Mouse (Mus musculus) kidney, postnatal 0 days (tissue): ENCODE measurements around the gene 2310022A10Rik. TPM values are rescaled to one million over a fixed set of nuclear protein-coding genes. Genes with fewer than 3 reads are reported as not detected.

Experiments used
- ATAC-seq: fragments of 200-750 bp; cut with Nextera tagmentation; replicated peaks from 2 replicates; pipeline ENCODE4 v1.8.0; 2017; ENCODE audit warnings: low read depth, moderate number of reproducible peaks, moderate TSS enrichment, moderate library complexity; ENCODE audit not compliant: low FRiP score
- DNase-seq: peaks from one replicate; pipeline ENCODE4 v3.0.0-alpha.2; 2016; ENCODE audit warnings: low spot score
- H3K27ac ChIP-seq: fragments of 300-500 bp; sonication (generic); 2 replicates; pipeline ENCODE4 v1.5.1; 2014; ENCODE audit warnings: mild to moderate bottlenecking
- H3K27me3 ChIP-seq: fragments of 300-500 bp; sonication (generic); 2 replicates; pipeline ENCODE4 v1.6.1; 2014; ENCODE audit warnings: low read length, mixed read lengths; ENCODE audit not compliant: insufficient read depth
- H3K36me3 ChIP-seq: fragments of 300-500 bp; sonication (generic); 2 replicates; pipeline ENCODE4 v1.6.1; 2014; ENCODE audit warnings: low read length, mixed read lengths; ENCODE audit not compliant: insufficient read depth
- H3K4me1 ChIP-seq: fragments of 300-500 bp; sonication (generic); replicated peaks from 2 replicates; pipeline ENCODE4 v1.6.1; 2014; ENCODE audit warnings: antibody characterized with exemption, low read length, mixed read lengths; ENCODE audit not compliant: insufficient read depth
- H3K4me2 ChIP-seq: fragments of 300-500 bp; sonication (generic); 2 replicates; pipeline ENCODE4 v1.6.1; 2014; ENCODE audit warnings: mild to moderate bottlenecking, low read length, moderate library complexity, mixed read lengths
- H3K4me3 ChIP-seq: fragments of 300-500 bp; sonication (generic); replicated peaks from 2 replicates; pipeline ENCODE4 v1.5.1; 2014; ENCODE audit warnings: low read depth, low read length
- H3K9ac ChIP-seq: fragments of 300-500 bp; sonication (generic); 2 replicates; pipeline ENCODE4 v1.6.1; 2014; ENCODE audit warnings: low read depth, low read length
- H3K9me3 ChIP-seq: fragments of 300-500 bp; sonication (generic); replicated peaks from 2 replicates; pipeline ENCODE4 v1.6.1; 2016; ENCODE audit warnings: low read length, inconsistent platforms, mixed read lengths
- CTCF ChIP-seq: IDR thresholded peaks from 2 replicates; pipeline ENCODE4 v1.5.1; 2016; ENCODE audit warnings: antibody characterized with exemption, low read depth, mild to moderate bottlenecking, moderate library complexity
- WGBS: fragments of 180-500 bp; shearing (Covaris S2); extraction: QIAGEN DNeasy Blood & Tissue Kit; methylation state at CpG from one replicate; pipeline ENCODE4 v1.1.7; 2014; 5-methylcytosine and 5-hydroxymethylcytosine counted together
- polyA plus RNA-seq: library from polyadenylated mRNA; unstranded; fragments of >200 nt; fragmentation: Nextera tagmentation; extraction: Ambion mirVana; gene quantifications from 2 replicates; pipeline ENCODE4 v1.2.1, GENCODE M21; 2015

2310022A10Rik gene
- polyA plus RNA-seq, 1 experiment from 2014 or later, result 20.1 TPM

DNA sequence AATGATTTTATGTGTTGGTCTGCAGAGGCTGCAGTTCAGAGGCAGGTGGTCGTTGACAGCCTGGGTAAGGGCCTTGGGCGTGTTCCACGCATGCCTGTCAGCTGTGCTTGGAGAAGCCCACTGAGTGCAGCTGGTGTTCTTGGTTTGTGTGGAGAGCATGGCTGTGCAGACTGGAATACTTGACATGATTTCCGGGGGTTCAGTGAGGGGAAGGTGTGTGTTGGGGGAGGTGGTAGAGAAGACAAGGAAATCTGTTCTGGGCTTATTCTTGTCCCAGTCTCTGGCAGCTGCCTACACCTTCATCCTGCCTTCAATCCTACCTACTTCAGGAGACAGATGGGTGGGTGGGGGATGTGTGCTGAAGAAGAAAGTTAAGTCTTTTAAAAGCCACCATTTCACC lies 48.6 kb downstream of the 2310022A10Rik start:
- no peak for TF ChIP-seq CTCF
- Histone ChIP-seq H3K27me3 (no peaks in the 10 kb centered on the region), H3K36me3 (no peaks in the 10 kb centered on the region), H3K9ac (no peak overlapping the region), H3K9me3 (no peaks in the 10 kb centered on the region), H3K4me1 (peaks cover 18% of the 10 kb centered on the region), H3K4me2 (no peak overlapping the region), H3K27ac (no peak overlapping the region), H3K4me3 (no peak overlapping the region)
- ATAC-seq (no peak), DNase-seq (no peak)
- WGBS, result 60% methylated on average over 4 of the region's 4 CpGs

DNA sequence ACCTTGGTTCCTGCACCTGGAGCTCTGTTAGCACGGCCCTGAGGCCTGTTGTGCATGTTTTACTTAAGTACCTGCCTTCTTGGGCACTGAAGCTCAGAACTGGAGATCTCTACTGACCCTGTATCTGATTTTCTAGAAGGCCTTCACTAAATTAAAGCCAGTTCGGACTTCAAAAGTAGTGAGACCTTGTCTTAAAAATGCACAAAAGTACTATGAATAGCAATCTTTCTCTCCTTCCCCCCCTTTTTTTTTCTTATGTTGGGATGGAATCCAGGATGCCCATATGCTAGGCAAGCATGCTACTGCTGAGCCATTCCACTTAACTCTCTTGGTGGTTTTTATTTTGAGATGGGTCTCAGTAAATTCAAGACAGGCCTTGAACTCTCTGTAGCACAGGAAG lies 49.1 kb downstream of the 2310022A10Rik start:
- Histone ChIP-seq H3K27me3 (no peaks in the 10 kb centered on the region), H3K9ac (no peak overlapping the region), H3K4me2 (no peak overlapping the region), H3K4me1 (peaks cover 17% of the 10 kb centered on the region), H3K9me3 (no peaks in the 10 kb centered on the region), H3K4me3 (no peak overlapping the region), H3K36me3 (no peaks in the 10 kb centered on the region), H3K27ac (no peak overlapping the region)
- WGBS, result 82% methylated on average over 2 of the region's 2 CpGs
- TF ChIP-seq CTCF, result no peak
- ATAC-seq, result no peak
- DNase-seq, result no peak

DNA sequence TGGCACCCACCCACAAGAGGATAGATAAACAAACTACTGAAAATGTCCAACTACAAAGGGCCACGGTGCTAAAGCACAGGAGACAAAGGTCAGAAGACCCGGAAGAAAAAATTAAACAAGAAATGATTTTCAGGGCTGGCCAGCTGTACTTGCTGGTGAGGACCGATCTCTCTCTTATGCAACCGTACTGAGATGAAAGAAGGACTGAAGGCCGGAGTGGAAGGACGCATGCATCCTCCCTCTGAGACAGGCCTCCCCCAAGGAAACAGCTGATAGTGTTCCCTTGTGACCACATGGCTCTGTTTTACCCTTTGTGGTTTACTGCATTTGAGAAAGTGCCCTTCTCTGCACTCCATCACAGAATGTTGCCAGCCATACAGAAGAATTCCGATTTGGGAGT lies 49.8 kb downstream of the 2310022A10Rik start:
- 62% methylated on average over 7 of the region's 7 CpGs for WGBS
- Histone ChIP-seq H3K4me1 (peaks cover 17% of the 10 kb centered on the region), H3K9ac (no peak overlapping the region), H3K4me2 (no peak overlapping the region), H3K36me3 (no peaks in the 10 kb centered on the region), H3K4me3 (no peak overlapping the region), H3K27ac (no peak overlapping the region), H3K9me3 (no peaks in the 10 kb centered on the region), H3K27me3 (no peaks in the 10 kb centered on the region)
- no peak for TF ChIP-seq CTCF
- no peak for ATAC-seq
- no peak for DNase-seq

DNA sequence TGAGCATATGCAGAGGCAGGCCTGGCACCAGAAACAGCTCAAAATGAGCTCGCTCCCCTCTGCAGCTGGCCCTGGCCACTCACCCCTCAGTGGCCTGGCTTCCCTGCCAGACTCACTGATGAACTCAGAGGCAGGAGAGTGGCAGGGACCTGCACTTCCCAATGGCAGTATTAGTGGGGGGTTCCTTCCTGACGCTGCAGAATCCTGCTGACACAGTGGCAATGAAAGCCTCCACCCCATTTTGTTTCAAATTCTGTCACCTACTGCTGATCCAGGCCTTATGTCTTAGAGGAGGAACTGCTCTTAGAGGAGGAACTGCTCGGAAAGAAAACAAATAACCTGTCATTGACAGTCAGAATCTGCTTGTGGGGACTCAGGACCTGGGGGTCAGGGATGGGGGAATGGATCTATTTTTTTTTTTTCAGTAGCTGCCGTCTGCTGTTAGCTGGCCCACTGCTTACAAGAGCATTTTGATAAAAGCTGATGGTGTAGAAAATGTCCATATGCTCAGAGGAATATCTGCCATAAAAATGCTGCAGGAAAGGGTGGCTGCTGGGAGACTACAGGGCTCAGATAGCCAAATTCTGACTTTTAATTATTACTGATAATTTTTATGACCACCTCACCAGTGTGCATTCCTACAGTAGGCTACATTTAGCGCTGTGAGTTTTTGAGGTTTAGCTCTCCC lies 51.8 kb downstream of the 2310022A10Rik start:
- no peak overlapping the region for H3K4me3 ChIP-seq
- no peak for TF ChIP-seq CTCF
- ATAC-seq (no peak), DNase-seq (peak; percentile 9)
- H3K27ac ChIP-seq, result peak overlapping the region; percentile 27; the same call in 1 of the 2 replicates
- H3K27me3 ChIP-seq, result no peaks in the 10 kb centered on the region
- H3K9me3 ChIP-seq, result no peaks in the 10 kb centered on the region
- H3K4me1 ChIP-seq, result peaks cover 17% of the 10 kb centered on the region
- WGBS, result 50% methylated on average over 5 of the region's 5 CpGs
- peaks cover 14% of the 10 kb centered on the region; the same call in 1 of the 2 replicates for H3K36me3 ChIP-seq
- no peak overlapping the region for H3K9ac ChIP-seq
- H3K4me2 ChIP-seq, result no peak overlapping the region

DNA sequence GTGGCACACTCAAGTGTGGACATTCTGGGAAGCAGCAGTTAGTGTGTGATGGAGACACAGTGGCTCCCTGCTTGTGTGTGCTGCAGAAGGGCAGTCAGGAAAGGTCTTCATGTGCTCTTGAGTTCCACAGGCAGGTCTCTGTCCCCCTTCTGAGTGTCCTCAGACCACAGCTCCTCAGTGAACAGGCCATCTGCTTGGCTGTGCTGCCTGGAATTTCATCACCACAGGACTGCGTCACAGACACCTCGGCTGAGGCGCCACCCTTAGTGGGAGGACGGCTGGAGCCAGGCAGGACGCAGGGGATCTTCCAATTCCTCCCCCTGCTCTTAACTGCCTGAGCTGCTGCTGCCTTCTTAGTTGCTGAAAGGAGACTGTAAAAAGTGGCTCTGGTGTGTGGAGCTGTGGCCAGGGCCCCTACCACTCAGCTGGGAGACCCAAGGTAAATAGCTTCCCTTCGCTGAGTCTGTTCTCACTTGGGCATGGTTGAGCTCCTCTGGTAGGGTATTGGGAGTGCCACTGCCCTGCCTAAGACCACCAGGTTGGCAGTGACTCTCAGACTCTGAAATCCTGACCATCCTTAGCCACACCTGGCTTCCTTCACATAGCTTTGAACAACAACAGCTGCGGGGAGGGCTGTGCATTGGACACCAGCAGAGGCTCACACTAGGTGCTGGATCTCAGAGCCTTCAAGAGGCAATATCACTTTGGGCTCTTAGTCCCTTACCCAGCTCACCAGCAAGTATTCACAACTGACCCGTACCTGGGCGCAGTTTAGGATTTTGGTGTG lies 52.7 kb downstream of the 2310022A10Rik start:
- 51% methylated on average over 9 of the region's 9 CpGs for WGBS
- Histone ChIP-seq H3K9me3 (no peaks in the 10 kb centered on the region), H3K4me2 (no peak overlapping the region), H3K27ac (peak overlapping the region; percentile 27; the same call in 1 of the 2 replicates), H3K27me3 (no peaks in the 10 kb centered on the region), H3K4me1 (peaks cover 17% of the 10 kb centered on the region), H3K9ac (no peak overlapping the region), H3K4me3 (no peak overlapping the region), H3K36me3 (peaks cover 14% of the 10 kb centered on the region; the same call in 1 of the 2 replicates)
- DNase-seq (peak; percentile 40), ATAC-seq (no peak)
- no peak for TF ChIP-seq CTCF

DNA sequence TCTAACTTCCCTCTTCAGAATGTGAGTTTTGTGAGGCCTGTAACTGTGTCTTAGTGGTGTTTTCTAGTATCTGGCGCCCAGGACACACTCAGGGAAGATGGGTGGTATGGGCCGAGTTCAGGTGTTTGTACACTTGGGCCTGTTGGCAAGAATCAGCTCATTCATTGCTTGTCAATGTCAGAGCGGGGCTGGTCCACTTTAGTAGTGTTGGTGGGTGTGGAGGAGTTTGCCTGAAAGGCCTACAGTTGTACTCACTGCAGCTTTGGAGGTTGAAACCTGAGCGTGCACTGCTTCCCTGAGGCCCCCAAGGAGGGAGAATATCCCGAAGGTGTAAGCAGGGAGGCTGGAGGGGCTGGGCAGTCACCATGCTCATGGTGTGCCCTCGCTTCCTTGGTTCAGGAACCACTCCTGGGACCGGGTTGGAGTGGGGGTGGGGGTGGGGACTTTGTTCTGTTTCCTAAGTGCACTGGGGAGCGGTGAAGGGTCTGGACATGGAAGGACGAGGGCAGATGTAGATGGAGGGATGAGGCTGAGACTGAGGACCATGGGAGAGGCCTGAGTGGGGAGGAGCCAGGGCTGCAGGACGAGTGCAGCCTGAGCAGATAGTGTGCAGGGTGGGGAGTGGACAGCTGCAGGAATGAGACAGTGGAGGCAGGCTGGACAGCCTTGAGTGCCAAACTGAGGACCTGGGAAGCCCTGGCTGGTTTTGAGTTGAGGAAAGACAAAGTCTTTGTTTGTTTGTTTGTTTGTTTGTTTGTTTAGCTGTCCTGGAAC lies 53.6 kb downstream of the 2310022A10Rik start:
- Histone ChIP-seq H3K4me2 (no peak overlapping the region), H3K4me1 (peaks cover 17% of the 10 kb centered on the region), H3K27ac (no peak overlapping the region), H3K27me3 (no peaks in the 10 kb centered on the region), H3K9ac (peak overlapping the region; percentile 15; the same call in 1 of the 2 replicates), H3K36me3 (peaks cover 20% of the 10 kb centered on the region; the same call in 1 of the 2 replicates), H3K9me3 (no peaks in the 10 kb centered on the region), H3K4me3 (no peak overlapping the region)
- WGBS, result 42% methylated on average over 10 of the region's 10 CpGs
- peak; percentile 16 for DNase-seq
- no peak for ATAC-seq
- no peak for TF ChIP-seq CTCF
